Mouse (Mus musculus) gastrocnemius, postnatal 14 days (tissue): ENCODE results near the gene Olfr153. TPM values are rescaled to one million over a fixed set of nuclear protein-coding genes. Genes with fewer than 3 reads are reported as not detected.
"Not testable (repeated sequence)": the region's sequence is repeated elsewhere in the genome, so short reads cannot be mapped to it uniquely, and the experiment has no call there.

Source experiments
- DNase-seq: peaks from one replicate; pipeline ENCODE4 v3.0.0; 2021; ENCODE audit warnings: mixed read lengths
- intact Hi-C: fragments of 180-260 bp; cut with DNase I; formaldehyde crosslinking; loops from one replicate; pipeline ENCODE4 v1.15.1; 2025; ENCODE audit warnings: low total_unique reads
- long read RNA-seq, 2 experiments: library from polyadenylated mRNA; stranded (forward); transcript quantifications; one replicate each; pipeline ENCODE4 v2.0.0; 2021
- total RNA-seq, 2 experiments: library from RNA; stranded (reverse); gene quantifications; 2 replicates each; pipeline ENCODE4 v1.2.3; 2021

Olfr153 gene
- total RNA-seq = not detected
- long read RNA-seq, experiment 1 = 0 reads
- long read RNA-seq, experiment 2 = 0 reads

- intact Hi-C loops = no loop called here
- no peak for DNase-seq
Measured at GRCm38 (mm10) chr2:87531496-87531895, at the start of gene Olfr153. Gene Olfr153 (plus strand): TSS chr2:87531796.

- DNase-seq = no peak
- intact Hi-C loops = no loop called here
Measured at GRCm38 (mm10) chr2:87482276-87482675, 49.3 kb upstream of the Olfr153 start.

DNA sequence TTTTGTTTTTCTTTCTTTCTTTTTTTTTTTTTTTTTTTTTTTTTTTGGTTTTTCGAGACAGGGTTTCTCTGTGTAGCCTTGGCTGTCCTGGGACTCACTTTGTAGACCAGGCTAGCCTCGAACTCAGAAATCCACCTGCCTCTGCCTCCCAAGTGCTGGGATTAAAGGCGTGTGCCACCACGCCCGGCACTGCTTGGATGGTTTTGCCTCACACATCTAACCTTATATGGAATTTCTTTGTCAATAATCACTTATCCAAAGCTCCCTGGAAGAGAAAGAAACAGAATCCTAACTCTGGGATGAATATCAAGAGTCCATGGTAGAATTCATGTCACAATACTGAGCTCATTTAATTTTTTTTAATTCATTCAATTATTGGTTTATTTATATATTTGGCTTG lies 34.6 kb upstream of the Olfr153 start, which contains the start of gene Pramel7:
Pramel7 (minus strand) TSS at position 101 of the 400 bp plus-strand sequence.
- DNase-seq, intact Hi-C loops: not testable (repeated sequence)

DNA sequence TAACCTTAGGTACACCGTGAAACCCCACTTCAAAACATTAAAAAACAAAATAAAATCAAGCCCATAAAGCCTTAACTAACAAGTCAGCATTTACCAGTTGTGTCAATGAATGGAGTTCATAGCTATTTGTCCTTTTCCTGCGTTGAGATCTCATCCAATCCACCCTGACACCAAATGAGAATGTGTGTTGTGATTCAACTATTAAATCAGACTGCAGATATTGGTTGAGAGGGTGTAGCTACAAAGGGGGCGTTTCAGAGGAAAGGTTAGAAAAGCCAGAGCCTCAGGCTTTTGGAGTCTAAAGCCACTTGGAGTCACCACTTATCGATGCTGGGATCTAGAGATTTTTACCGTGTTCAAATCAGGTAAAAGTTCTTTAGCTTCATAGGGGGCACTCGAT lies 25.3 kb upstream of the Olfr153 start, which contains the start of gene Pramel6:
Pramel6 (plus strand) TSS at position 301 of the 400 bp plus-strand sequence.
- intact Hi-C loops = no loop called here
- DNase-seq = no peak

DNA sequence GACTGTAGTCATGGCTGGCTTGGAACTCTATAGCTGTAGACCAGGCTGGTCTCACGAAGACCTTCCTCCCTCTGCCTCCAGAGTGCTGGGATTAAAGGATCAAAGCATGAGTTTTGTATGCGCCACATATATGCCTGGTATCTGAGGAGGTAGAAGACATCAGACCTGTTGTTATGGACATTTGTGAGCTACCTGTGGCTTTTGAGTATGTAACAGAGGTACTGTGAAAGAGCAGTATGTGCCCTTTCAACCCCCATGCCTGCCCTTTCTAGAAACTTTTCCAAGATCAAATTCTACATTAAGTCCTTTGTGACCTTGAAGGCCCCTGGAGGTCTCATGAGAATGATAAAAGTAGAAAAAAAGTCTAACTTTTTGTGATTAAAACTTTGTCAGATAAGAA lies 16.6 kb upstream of the Olfr153 start:
- intact Hi-C loops = no loop called here
- no peak for DNase-seq

GRCm38 (mm10) chr2:87515457-87516060 lies 16.0 kb upstream of the Olfr153 start:
- no peak for DNase-seq
- intact Hi-C loops = no loop called here

DNA sequence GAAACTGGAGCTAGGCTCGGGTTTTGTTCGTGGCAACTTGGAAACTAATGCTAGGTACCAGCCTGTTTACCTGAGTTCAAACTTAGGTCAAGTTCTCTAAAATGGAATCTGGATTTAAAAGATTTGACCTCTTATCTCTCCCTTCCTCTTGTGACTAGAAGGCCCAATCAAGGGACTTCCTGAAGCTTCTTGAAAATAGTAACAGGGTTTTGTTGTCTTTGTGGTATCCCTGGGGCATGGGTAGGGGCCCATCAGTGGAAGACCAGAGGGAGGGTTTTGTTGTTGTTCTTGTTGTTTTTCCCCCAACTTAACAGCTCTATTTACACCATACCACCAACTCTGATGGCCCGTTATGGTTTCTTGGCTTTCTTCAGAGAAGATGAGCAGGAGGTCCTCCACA lies 15.0 kb upstream of the Olfr153 start:
- intact Hi-C loops = no loop called here
- no peak for DNase-seq

DNA sequence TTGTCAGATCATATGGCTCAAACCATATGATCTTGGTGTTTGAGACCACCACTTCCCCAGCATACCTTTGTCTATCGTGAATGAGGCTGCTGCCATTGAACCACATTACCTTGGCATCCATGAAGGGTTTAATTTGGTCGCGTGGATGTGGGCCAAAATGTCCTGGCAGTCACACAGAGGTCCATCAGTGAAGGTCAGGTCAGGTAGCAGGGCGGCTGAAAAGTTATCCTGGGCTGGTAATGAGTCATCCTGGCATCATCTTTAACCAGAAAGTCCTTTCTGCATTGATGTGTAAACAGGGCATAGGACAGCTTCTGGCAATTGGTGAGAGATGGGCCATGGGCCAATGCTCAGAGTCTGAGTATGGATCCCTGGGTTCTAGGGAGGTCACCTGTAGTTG lies 10.9 kb upstream of the Olfr153 start:
- intact Hi-C loops = no loop called here
- DNase-seq = no peak

GRCm38 (mm10) chr2:87525899-87526616 lies 5.5 kb upstream of the Olfr153 start:
- DNase-seq, intact Hi-C loops: not testable (repeated sequence)

DNA sequence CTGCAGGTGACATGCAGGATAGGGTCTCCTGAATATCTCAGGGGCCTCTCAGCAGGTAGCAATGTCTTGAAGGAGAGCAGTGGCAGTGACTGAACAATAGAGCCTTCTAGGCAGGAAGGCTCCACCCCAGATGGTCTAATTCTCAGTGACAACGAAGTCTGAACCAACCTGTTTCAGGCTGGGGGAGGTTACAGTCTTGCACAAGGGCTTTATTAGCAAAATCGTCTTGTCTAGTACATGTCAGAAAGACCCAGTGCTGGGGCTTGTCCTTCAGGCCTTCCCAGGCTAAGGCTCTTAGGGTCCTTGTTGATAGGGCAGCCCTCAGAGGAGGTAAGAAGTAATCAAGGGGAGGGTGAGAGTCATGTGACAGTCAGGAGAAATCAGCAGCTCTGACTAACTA lies 3.2 kb downstream of the Olfr153 start:
- intact Hi-C loops = no loop called here
- DNase-seq = no peak

- intact Hi-C loops = no loop called here
- no peak for DNase-seq
Measured at GRCm38 (mm10) chr2:87545442-87545841, 13.8 kb downstream of the Olfr153 start, which contains the start of gene Olfr1128. Gene Olfr1128 (minus strand): TSS chr2:87545542.

- DNase-seq, intact Hi-C loops: not testable (repeated sequence)
Measured at GRCm38 (mm10) chr2:87573602-87574001, 42.0 kb downstream of the Olfr153 start, which contains the start of gene Olfr1129. Gene Olfr1129 (plus strand): TSS chr2:87573902.

Other genes with a start within 250 kb of the Olfr153 start
- not detected for gene Olfr1118, start 224.2 kb upstream of the Olfr153 start, total RNA-seq
- not detected for gene Olfr1120, start 177.0 kb upstream of the Olfr153 start, total RNA-seq
- not detected for gene Olfr1121, start 161.9 kb upstream of the Olfr153 start, total RNA-seq
- not detected for gene Olfr1122, start 145.9 kb upstream of the Olfr153 start, total RNA-seq
- not detected for gene Olfr1123, start 115.2 kb upstream of the Olfr153 start, total RNA-seq
- gene Olfr1124, start 101.5 kb upstream of the Olfr153 start, total RNA-seq = not detected
- gene Olfr1126, start 77.8 kb upstream of the Olfr153 start, total RNA-seq = not detected
- gene Pramel7, start 34.7 kb upstream of the Olfr153 start, total RNA-seq = not detected
- gene Pramel6, start 25.2 kb upstream of the Olfr153 start, total RNA-seq = not detected
- gene Olfr1128, start 13.7 kb downstream of the Olfr153 start, total RNA-seq = not detected
- gene Olfr1129, start 42.1 kb downstream of the Olfr153 start, total RNA-seq = not detected
- gene Olfr1130, start 74.4 kb downstream of the Olfr153 start, total RNA-seq = not detected
- not detected for gene Olfr1131, start 95.3 kb downstream of the Olfr153 start, total RNA-seq
- gene Olfr1132, start 105.7 kb downstream of the Olfr153 start, total RNA-seq = not detected
- not detected for gene Olfr1133, start 115.6 kb downstream of the Olfr153 start, total RNA-seq
- gene Olfr1134, start 126.7 kb downstream of the Olfr153 start, total RNA-seq = not detected
- gene Olfr1135, start 141.9 kb downstream of the Olfr153 start, total RNA-seq = not detected
- gene Olfr1136, start 162.2 kb downstream of the Olfr153 start, total RNA-seq = not detected
- gene Olfr1137, start 181.4 kb downstream of the Olfr153 start, total RNA-seq = not detected
- gene Olfr1138, start 208.2 kb downstream of the Olfr153 start, total RNA-seq = not detected
- gene Olfr1140, start 212.0 kb downstream of the Olfr153 start, total RNA-seq = not detected
- not detected for gene Olfr1141, start 222.2 kb downstream of the Olfr153 start, total RNA-seq
- not detected for gene Olfr152, start 247.7 kb downstream of the Olfr153 start, total RNA-seq